25 mouse cellular contexts compared by ENCODE assay signal in the genomic region with DNA sequence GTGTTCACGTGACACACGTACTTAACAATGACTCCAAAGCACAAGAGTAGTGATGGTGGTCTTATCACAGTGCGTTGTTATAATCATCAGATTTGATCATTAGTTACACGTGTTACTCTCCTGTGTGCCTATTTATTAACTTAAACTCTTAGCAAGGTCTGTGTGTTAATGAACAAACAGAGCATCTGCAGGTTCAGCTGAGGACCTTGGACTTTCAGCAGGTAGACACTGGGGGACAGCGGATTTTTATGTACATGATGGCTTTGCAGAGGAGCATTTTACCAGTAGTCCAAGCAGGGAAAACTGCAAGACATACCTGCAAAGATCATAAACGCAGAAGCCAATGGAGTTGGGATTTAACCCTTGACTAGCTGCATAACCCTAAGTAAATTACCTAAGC.
DNase-seq lines count a peak whose midpoint lies in the region; ATAC-seq and TF ChIP-seq lines count a peak whose summit lies in the region.
"Had no signal": no experiment of that assay in that cellular context is flagged by ENCODE, and none has a peak within 500 bp of the region (broad histone marks: within the 10 kb centered on the region; RNA-seq: fewer than 3 reads in every experiment).

No protein-coding gene starts in this region.

- no peak for TF ChIP-seq POLR2A in kidney, adult 2 months (IDR thresholded peaks at IDR 0.05; ENCODE audit: low read depth, low read length)

- H3K27ac ChIP-seq in kidney, adult 2 months (ENCODE audit: insufficient read depth, low read depth, low read length), result no peak overlapping the region
- H3K27ac ChIP-seq in kidney, embryonic 15.5 days, result no peak overlapping the region
- H3K27ac ChIP-seq in layer of hippocampus, adult 2 months, result no peak overlapping the region
- H3K27ac ChIP-seq: embryonic facial prominence, embryonic 12.5 days; embryonic facial prominence, embryonic 15.5 days; gastrocnemius, adult 2 months; heart, embryonic 15.5 days; hindbrain, embryonic 14.5 days had no signal

- no peaks in the 10 kb centered on the region for H3K27me3 ChIP-seq in kidney, adult 2 months (replicated peaks; ENCODE audit: control insufficient read depth, insufficient read depth, low read length)
- no peaks in the 10 kb centered on the region for H3K27me3 ChIP-seq in kidney, embryonic 15.5 days
- H3K27me3 ChIP-seq: embryonic facial prominence, embryonic 12.5 days; embryonic facial prominence, embryonic 15.5 days; heart, embryonic 12.5 days; heart, embryonic 15.5 days had no signal

- H3K36me3 ChIP-seq in kidney, adult 2 months (ENCODE audit: control insufficient read depth, insufficient read depth, low read length), result no peaks in the 10 kb centered on the region
- no peaks in the 10 kb centered on the region for H3K36me3 ChIP-seq in kidney, embryonic 15.5 days
- H3K36me3 ChIP-seq: embryonic facial prominence, embryonic 12.5 days; embryonic facial prominence, embryonic 15.5 days; heart, embryonic 12.5 days; heart, embryonic 15.5 days had no signal

- no peak for TF ChIP-seq CTCF in kidney, adult 2 months (conservative IDR thresholded peaks at IDR 0.05; ENCODE audit: insufficient read depth, insufficient read length, low read depth, low read length)
- no peak for TF ChIP-seq CTCF in layer of hippocampus, adult 2 months (conservative IDR thresholded peaks at IDR 0.05)

- peaks cover 2% of the 10 kb centered on the region; the same call in 1 of the 2 replicates for H3K4me1 ChIP-seq in kidney, adult 2 months (ENCODE audit: control insufficient read depth, insufficient read depth, low read length)
- H3K4me1 ChIP-seq in kidney, embryonic 15.5 days, result no peaks in the 10 kb centered on the region
- H3K4me1 ChIP-seq: embryonic facial prominence, embryonic 12.5 days; embryonic facial prominence, embryonic 15.5 days; heart, embryonic 12.5 days; heart, embryonic 15.5 days had no signal

- no peak overlapping the region for H3K4me3 ChIP-seq in kidney, adult 2 months (ENCODE audit: insufficient read depth, low read depth, low read length)
- H3K4me3 ChIP-seq in kidney, embryonic 15.5 days (replicated peaks), result no peak overlapping the region
- H3K4me3 ChIP-seq in layer of hippocampus, adult 2 months, result no peak overlapping the region
- H3K4me3 ChIP-seq: embryonic facial prominence, embryonic 12.5 days; embryonic facial prominence, embryonic 15.5 days; gastrocnemius, adult 2 months; heart, embryonic 12.5 days; heart, embryonic 15.5 days had no signal

- DNase-seq in kidney, adult 2 months, result peak; percentile 54
- DNase-seq in kidney, adult 18-20 months, result no peak
- peak; percentile 7 for DNase-seq in kidney, postnatal 10 days
- DNase-seq in kidney, postnatal 36 days, result peak; percentile 7 to 22
- DNase-seq in layer of hippocampus, adult 2 months (ENCODE audit: low spot score in 2 of 2), result no peak
- DNase-seq: adrenal gland, adult 2 months; adrenal gland, postnatal 14 days; cerebellum, adult 11 months; cerebellum, adult 2 months; cerebellum, adult 9-11 months; cerebellum, postnatal 25 days; forebrain, postnatal 0 days; gastrocnemius, adult 2 months; gastrocnemius, postnatal 14 days; heart, adult 18-20 months; heart, postnatal 14 days; heart, postnatal 4 days had no signal

- H3K9me3 ChIP-seq in kidney, embryonic 15.5 days (replicated peaks), result no peaks in the 10 kb centered on the region
- H3K9me3 ChIP-seq: embryonic facial prominence, embryonic 12.5 days; embryonic facial prominence, embryonic 15.5 days; heart, embryonic 12.5 days; heart, embryonic 15.5 days had no signal

- WGBS in kidney, adult 2 months, result 59% methylated on average over 6 of the region's 6 CpGs
- 79% methylated on average over 6 of the region's 6 CpGs for WGBS in kidney, embryonic 15.5 days

- no peak for ATAC-seq in kidney, embryonic 15.5 days (replicated peaks; ENCODE audit: low FRiP score)
- ATAC-seq: CD4-positive, CD25-positive, alpha-beta regulatory T cell, adult 4 months; forebrain, embryonic 14.5 days; forebrain, postnatal 0 days had no signal

- no peak overlapping the region for H3K4me2 ChIP-seq in kidney, embryonic 15.5 days
- H3K4me2 ChIP-seq: embryonic facial prominence, embryonic 12.5 days; embryonic facial prominence, embryonic 15.5 days; heart, embryonic 12.5 days; heart, embryonic 15.5 days; hindbrain, embryonic 14.5 days had no signal

- H3K9ac ChIP-seq in kidney, embryonic 15.5 days, result no peak overlapping the region
- H3K9ac ChIP-seq: embryonic facial prominence, embryonic 12.5 days; embryonic facial prominence, embryonic 15.5 days; forebrain, postnatal 0 days; heart, embryonic 12.5 days; heart, embryonic 15.5 days; hindbrain, embryonic 14.5 days had no signal

Comparison
In these comparisons a context has a peak if more than half of its experiments do, and no peak if none do; other contexts are left out.
1. DNase-seq: peak in kidney, adult 2 months (single experiment), kidney, postnatal 10 days (single experiment) and kidney, postnatal 36 days (2 of 2); none in kidney, adult 18-20 months (single experiment) and layer of hippocampus, adult 2 months (0 of 2).